Mouse (Mus musculus) cortical plate, adult 2 months (tissue): ENCODE results near the gene Dis3l2.

Source experiments
- CTCF ChIP-seq: fragments of 200-500 bp; IDR thresholded peaks from 2 replicates; pipeline ENCODE4 v1.5.1; 2011; ENCODE audit warnings: mild to moderate bottlenecking, control low read depth, low read length; ENCODE audit not compliant: insufficient read depth; ENCODE audit errors: extremely low read depth
- POLR2A ChIP-seq: fragments of 200-500 bp; IDR thresholded peaks from 2 replicates; pipeline ENCODE4 v1.6.1; 2011; ENCODE audit warnings: mild to moderate bottlenecking, low read length, control low read depth; ENCODE audit not compliant: insufficient read depth; ENCODE audit errors: extremely low read depth

- TF ChIP-seq POLR2A (no peak), CTCF (no peak)
Measured at GRCm38 (mm10) chr1:86801241-86801640, 97.6 kb downstream of the Dis3l2 start.
